Comparison of ENCODE assay signal across 14 mouse cellular contexts in genomic region chr9:66977982-66978381, GRCm38 (mm10). TPM values are rescaled to one million over a fixed set of nuclear protein-coding genes. Genes with fewer than 3 reads are reported as not detected.
DNase-seq lines count a peak whose midpoint lies in the region; ATAC-seq lines count a peak whose summit lies in the region.
"Had no signal": no experiment of that assay in that cellular context is flagged by ENCODE, and none has a peak within 500 bp of the region (broad histone marks: within the 10 kb centered on the region; RNA-seq: fewer than 3 reads in every experiment).

No protein-coding gene starts in this region.

- H3K27ac ChIP-seq in liver, embryonic 15.5 days (replicated peaks) = 0 out of 2 replicates have a peak overlapping the region, but pooled peaks have one; percentile 0
- H3K27ac ChIP-seq: limb, embryonic 13.5 days had no signal

- H3K4me3 ChIP-seq in liver, embryonic 15.5 days (replicated peaks) = no peak overlapping the region
- H3K4me3 ChIP-seq: heart, embryonic 12.5 days; limb, embryonic 13.5 days had no signal

- H3K9me3 ChIP-seq in liver, embryonic 15.5 days (replicated peaks) = no peaks in the 10 kb centered on the region
- H3K9me3 ChIP-seq: heart, embryonic 12.5 days; limb, embryonic 13.5 days had no signal

- WGBS in liver, embryonic 15.5 days (ENCODE audit: insufficient replicate concordance) = 50% methylated on average over 1 of the region's 1 CpGs

- ATAC-seq in liver, embryonic 15.5 days (ENCODE audit: insufficient read depth) = no peak
- ATAC-seq: activated CD4-positive, CD25-positive, alpha-beta regulatory T cell, adult 4 months; hindbrain, embryonic 16.5 days; midbrain, embryonic 16.5 days had no signal

- DNase-seq in cerebellum, postnatal 36 days = peak; percentile 29 to 42
- DNase-seq in cerebellum, adult 11 months = no peak
- DNase-seq in liver (no peak), MEL-GATA-1-ER (ENCODE audit: extremely low read depth, low read depth) (peak; percentile 16)
- DNase-seq in right cerebral cortex, adult 2 months (ENCODE audit: low spot score in 2 of 2) = peak; percentile 28 to 68
- DNase-seq in embryo, embryonic 10 days (ENCODE audit: low spot score) = no peak
- DNase-seq in lung, postnatal 4 days = no peak
- DNase-seq: lung, postnatal 10 days had no signal

- H3K27me3 ChIP-seq in liver, embryonic 15.5 days = no peaks in the 10 kb centered on the region; the same call in 1 of the 2 replicates
- H3K27me3 ChIP-seq: heart, embryonic 12.5 days; limb, embryonic 13.5 days had no signal

- H3K4me1 ChIP-seq in liver, embryonic 15.5 days (replicated peaks) = peaks cover 27% of the 10 kb centered on the region

- H3K4me2 ChIP-seq in liver, embryonic 15.5 days = no peak overlapping the region
- H3K4me2 ChIP-seq: heart, embryonic 12.5 days; limb, embryonic 13.5 days had no signal

- H3K9ac ChIP-seq in liver, embryonic 15.5 days = no peak overlapping the region
- H3K9ac ChIP-seq: heart, embryonic 12.5 days; limb, embryonic 13.5 days had no signal

- no peaks in the 10 kb centered on the region for H3K36me3 ChIP-seq in liver, embryonic 15.5 days (replicated peaks)
- H3K36me3 ChIP-seq: heart, embryonic 12.5 days; limb, embryonic 13.5 days had no signal

RNA-seq across cellular contexts. Expression of gene Lactb, which starts 2.7 kb away (rescaled TPM):
- polyA plus RNA-seq in liver, embryonic 15.5 days (2015; fragmentation: Nextera tagmentation; extraction: Ambion mirVana) = 4.7 and 4.8 TPM in 2 replicates

RNA-seq across cellular contexts. Expression of gene Rps27l, which starts 32.1 kb away (rescaled TPM):
- 368 and 453 TPM in 2 replicates for polyA plus RNA-seq in liver, embryonic 15.5 days (2015; fragmentation: Nextera tagmentation; extraction: Ambion mirVana)

RNA-seq across cellular contexts. Expression of gene Rab8b, which starts 58.5 kb away (rescaled TPM):
- polyA plus RNA-seq in liver, embryonic 15.5 days (2015; fragmentation: Nextera tagmentation; extraction: Ambion mirVana) = 28.9 and 29.2 TPM in 2 replicates

Comparison
In these comparisons a context has a peak if more than half of its experiments do, and no peak if none do; other contexts are left out.
1. DNase-seq: peak in cerebellum, postnatal 36 days (2 of 2), MEL-GATA-1-ER (single experiment) and right cerebral cortex, adult 2 months (2 of 2); none in cerebellum, adult 11 months (single experiment), liver (single experiment), embryo, embryonic 10 days (single experiment) and lung, postnatal 4 days (0 of 2).